Mouse (Mus musculus) hematopoietic stem cell, adult 5-6 weeks (primary cell): ENCODE results near the gene Pmvk. TPM values are rescaled to one million over a fixed set of nuclear protein-coding genes. Genes with fewer than 3 reads are reported as not detected.

Source experiments
- ATAC-seq, 2 experiments: fragments of 125-278 bp in 1 of 2; replicated peaks in 1 of 2; 2 replicates each; pipeline ENCODE4 v1.8.0; 2016 to 2017; ENCODE audit warnings: inconsistent platforms in 2 of 2, mild to moderate bottlenecking in 2 of 2, moderate number of reproducible peaks in 2 of 2, low read depth in 1 of 2, moderate TSS enrichment in 1 of 2; ENCODE audit not compliant: low FRiP score in 2 of 2, poor library complexity in 2 of 2, severe bottlenecking in 2 of 2, insufficient read depth in 1 of 2, low TSS enrichment in 1 of 2
- total RNA-seq: library from RNA; stranded (forward); fragments of 172-1452, 232-1000 nt; gene quantifications from 2 replicates; pipeline ENCODE4 v1.2.3, GENCODE M21; 2017

Gene Pmvk
- total RNA-seq, 1 experiment from 2014 or later, result 21.4 TPM

- peak; percentile 61 to 75 for ATAC-seq
Measured at GRCm38 (mm10) chr3:89456726-89457665, 2.7 kb downstream of the Pmvk start.

- peak; percentile 60 to 65 for ATAC-seq
Measured at GRCm38 (mm10) chr3:89458372-89458964, 4.1 kb downstream of the Pmvk start.

- peak; percentile 76 to 80 for ATAC-seq
Measured at GRCm38 (mm10) chr3:89458965-89459807, 4.8 kb downstream of the Pmvk start.

GRCm38 (mm10) chr3:89468268-89468667 lies 13.9 kb downstream of the Pmvk start:
- no peak for ATAC-seq

GRCm38 (mm10) chr3:89472280-89472679 lies 17.9 kb downstream of the Pmvk start:
- ATAC-seq, result no peak

- ATAC-seq, result peak; percentile 27 to 29; a peak in 1 of 4 replicates
Measured at GRCm38 (mm10) chr3:89473838-89474237, 19.5 kb downstream of the Pmvk start.

- ATAC-seq, result no peak
Measured at GRCm38 (mm10) chr3:89479055-89479454, 24.7 kb downstream of the Pmvk start.

- peak in 1 of 2 experiments; percentile 37; a peak in 1 of 4 replicates for ATAC-seq
Measured at GRCm38 (mm10) chr3:89481488-89481887, 27.1 kb downstream of the Pmvk start.

GRCm38 (mm10) chr3:89482249-89482648 lies 27.9 kb downstream of the Pmvk start:
- ATAC-seq, result no peak

GRCm38 (mm10) chr3:89484766-89485524 lies 30.6 kb downstream of the Pmvk start:
- ATAC-seq, result peak; percentile 93 to 94

- no peak for ATAC-seq
Measured at GRCm38 (mm10) chr3:89486111-89486510, 31.8 kb downstream of the Pmvk start.

- ATAC-seq, result no peak; a peak in 1 of 4 replicates
Measured at GRCm38 (mm10) chr3:89486916-89487702, 32.8 kb downstream of the Pmvk start.

- ATAC-seq, result no peak
Measured at GRCm38 (mm10) chr3:89490790-89491189, 36.4 kb downstream of the Pmvk start.

- ATAC-seq, result no peak
Measured at GRCm38 (mm10) chr3:89491559-89491958, 37.2 kb downstream of the Pmvk start.

- ATAC-seq, result no peak
Measured at GRCm38 (mm10) chr3:89492701-89493151, 38.4 kb downstream of the Pmvk start.

- no peak for ATAC-seq
Measured at GRCm38 (mm10) chr3:89494630-89495029, 40.3 kb downstream of the Pmvk start.
